Mouse (Mus musculus): Measurements from ENCODE around the gene Arhgap19. TPM values are rescaled to one million over a fixed set of nuclear protein-coding genes. Genes with fewer than 3 reads are reported as not detected.

Arhgap19 gene
- polyA plus RNA-seq, 1 experiment = 8.5 TPM

GRCm38 (mm10) chr19:41737657-41738428 lies 64.0 kb downstream of the Arhgap19 start:
- Histone ChIP-seq H3K36me3 (ENCODE audit: control insufficient read depth, insufficient read depth, low read length) (no peaks in the 10 kb centered on the region), H3K4me3 (ENCODE audit: extremely low read depth, insufficient read depth, insufficient read length) (no peak overlapping the region), H3K4me1 (ENCODE audit: control insufficient read depth, insufficient read depth, insufficient read length) (no peaks in the 10 kb centered on the region), H3K27me3 (ENCODE audit: control insufficient read depth, insufficient read depth, low read length) (0 out of 2 replicates have a peak, but pooled peaks cover 2% of the 10 kb centered on the region), H3K27ac (ENCODE audit: insufficient read depth, low read length) (no peak overlapping the region)
- no peak for DNase-seq (ENCODE audit: low read depth in 1 of 2, low spot score in 2 of 2)
- WGBS = 10% methylated on average over 18 of the region's 18 CpGs
- TF ChIP-seq CTCF (IDR thresholded peaks at IDR 0.05; ENCODE audit: extremely low read depth, insufficient read depth, insufficient read length, insufficient replicate concordance) = no peak
- TF ChIP-seq POLR2A (IDR thresholded peaks at IDR 0.05; ENCODE audit: low read depth, low read length) = no peak

- no peak for DNase-seq (ENCODE audit: low read depth in 1 of 2, low spot score in 2 of 2)
- H3K4me3 ChIP-seq (ENCODE audit: extremely low read depth, insufficient read depth, insufficient read length) = no peak overlapping the region
- no peak overlapping the region for H3K27ac ChIP-seq (ENCODE audit: insufficient read depth, low read length)
- H3K4me1 ChIP-seq (ENCODE audit: control insufficient read depth, insufficient read depth, insufficient read length) = no peaks in the 10 kb centered on the region
- H3K36me3 ChIP-seq (ENCODE audit: control insufficient read depth, insufficient read depth, low read length) = no peaks in the 10 kb centered on the region
- TF ChIP-seq POLR2A (IDR thresholded peaks at IDR 0.05; ENCODE audit: low read depth, low read length) = no peak
- no peak for TF ChIP-seq CTCF (IDR thresholded peaks at IDR 0.05; ENCODE audit: extremely low read depth, insufficient read depth, insufficient read length, insufficient replicate concordance)
- 44% methylated on average over 10 of the region's 10 CpGs for WGBS
- no peaks in the 10 kb centered on the region for H3K27me3 ChIP-seq (ENCODE audit: control insufficient read depth, insufficient read depth, low read length)
Measured at GRCm38 (mm10) chr19:41734685-41735084, 67.2 kb downstream of the Arhgap19 start.

- WGBS = 77% methylated on average over 2 of the region's 2 CpGs
Measured at GRCm38 (mm10) chr19:41725491-41725890, 76.4 kb downstream of the Arhgap19 start.

GRCm38 (mm10) chr19:41724831-41725470 lies 76.9 kb downstream of the Arhgap19 start:
- Histone ChIP-seq H3K27me3 (ENCODE audit: control insufficient read depth, insufficient read depth, low read length) (no peaks in the 10 kb centered on the region), H3K4me3 (ENCODE audit: extremely low read depth, insufficient read depth, insufficient read length) (no peak overlapping the region), H3K4me1 (ENCODE audit: control insufficient read depth, insufficient read depth, insufficient read length) (0 out of 2 replicates have a peak, but pooled peaks cover 4% of the 10 kb centered on the region), H3K36me3 (ENCODE audit: control insufficient read depth, insufficient read depth, low read length) (no peaks in the 10 kb centered on the region), H3K27ac (ENCODE audit: insufficient read depth, low read length) (no peak overlapping the region)
- 44% methylated on average over 9 of the region's 9 CpGs for WGBS
- no peak for TF ChIP-seq CTCF (IDR thresholded peaks at IDR 0.05; ENCODE audit: extremely low read depth, insufficient read depth, insufficient read length, insufficient replicate concordance)
- no peak for TF ChIP-seq POLR2A (IDR thresholded peaks at IDR 0.05; ENCODE audit: low read depth, low read length)
- no peak for DNase-seq (ENCODE audit: low read depth in 1 of 2, low spot score in 2 of 2)

More at GRCm38 (mm10) chr19:41725491-41725890, 76.4 kb downstream of the Arhgap19 start:
- no peaks in the 10 kb centered on the region for H3K36me3 ChIP-seq (ENCODE audit: control insufficient read depth, insufficient read depth, low read length)
- no peaks in the 10 kb centered on the region for H3K27me3 ChIP-seq (ENCODE audit: control insufficient read depth, insufficient read depth, low read length)
- H3K4me3 ChIP-seq (ENCODE audit: extremely low read depth, insufficient read depth, insufficient read length) = no peak overlapping the region
- no peak for DNase-seq (ENCODE audit: low read depth in 1 of 2, low spot score in 2 of 2)
- no peak for TF ChIP-seq CTCF (IDR thresholded peaks at IDR 0.05; ENCODE audit: extremely low read depth, insufficient read depth, insufficient read length, insufficient replicate concordance)
- TF ChIP-seq POLR2A (IDR thresholded peaks at IDR 0.05; ENCODE audit: low read depth, low read length) = no peak
- H3K4me1 ChIP-seq (ENCODE audit: control insufficient read depth, insufficient read depth, insufficient read length) = 0 out of 2 replicates have a peak, but pooled peaks cover 4% of the 10 kb centered on the region
- no peak overlapping the region for H3K27ac ChIP-seq (ENCODE audit: insufficient read depth, low read length)

GRCm38 (mm10) chr19:41723337-41723736 lies 78.5 kb downstream of the Arhgap19 start:
- Histone ChIP-seq H3K27me3 (ENCODE audit: control insufficient read depth, insufficient read depth, low read length) (no peaks in the 10 kb centered on the region), H3K4me3 (ENCODE audit: extremely low read depth, insufficient read depth, insufficient read length) (no peak overlapping the region), H3K36me3 (ENCODE audit: control insufficient read depth, insufficient read depth, low read length) (no peaks in the 10 kb centered on the region), H3K4me1 (ENCODE audit: control insufficient read depth, insufficient read depth, insufficient read length) (0 out of 2 replicates have a peak, but pooled peaks cover 4% of the 10 kb centered on the region), H3K27ac (ENCODE audit: insufficient read depth, low read length) (no peak overlapping the region)
- no peak for TF ChIP-seq POLR2A (IDR thresholded peaks at IDR 0.05; ENCODE audit: low read depth, low read length)
- no peak for TF ChIP-seq CTCF (IDR thresholded peaks at IDR 0.05; ENCODE audit: extremely low read depth, insufficient read depth, insufficient read length, insufficient replicate concordance)
- no peak for DNase-seq (ENCODE audit: low read depth in 1 of 2, low spot score in 2 of 2)
- 47% methylated on average over 2 of the region's 2 CpGs for WGBS

- no peaks in the 10 kb centered on the region for H3K4me1 ChIP-seq (ENCODE audit: control insufficient read depth, insufficient read depth, insufficient read length)
- no peak for DNase-seq (ENCODE audit: low read depth in 1 of 2, low spot score in 2 of 2)
- no peak overlapping the region for H3K4me3 ChIP-seq (ENCODE audit: extremely low read depth, insufficient read depth, insufficient read length)
- H3K36me3 ChIP-seq (ENCODE audit: control insufficient read depth, insufficient read depth, low read length) = no peaks in the 10 kb centered on the region
- H3K27ac ChIP-seq (ENCODE audit: insufficient read depth, low read length) = no peak overlapping the region
- H3K27me3 ChIP-seq (ENCODE audit: control insufficient read depth, insufficient read depth, low read length) = no peaks in the 10 kb centered on the region
- WGBS = 73% methylated on average over 8 of the region's 8 CpGs
- no peak for TF ChIP-seq POLR2A (IDR thresholded peaks at IDR 0.05; ENCODE audit: low read depth, low read length)
- TF ChIP-seq CTCF (IDR thresholded peaks at IDR 0.05; ENCODE audit: extremely low read depth, insufficient read depth, insufficient read length, insufficient replicate concordance) = no peak
Measured at GRCm38 (mm10) chr19:41719436-41719835, 82.4 kb downstream of the Arhgap19 start.

Other genes with a start within 250 kb of the Arhgap19 start
- gene Gm340, start 219.7 kb downstream of the Arhgap19 start, polyA plus RNA-seq (2012; rRNA removed) = 1.6 and 1.9 TPM in 2 replicates
- gene Slit1, start 58.4 kb downstream of the Arhgap19 start, polyA plus RNA-seq (2012; rRNA removed) = 0.66 and 0.78 TPM in 2 replicates
- gene Frat1, start 27.9 kb upstream of the Arhgap19 start, polyA plus RNA-seq (2012; rRNA removed) = 7.6 and 12.7 TPM in 2 replicates
- gene Frat2, start 46.1 kb upstream of the Arhgap19 start, polyA plus RNA-seq (2012; rRNA removed) = 7.6 and 14.4 TPM in 2 replicates
- gene Rrp12, start 94.1 kb upstream of the Arhgap19 start, polyA plus RNA-seq (2012; rRNA removed) = 7.0 and 9.2 TPM in 2 replicates
- 62.8 and 96.9 TPM in 2 replicates for gene Pgam1, start 109.9 kb upstream of the Arhgap19 start, polyA plus RNA-seq (2012; rRNA removed)
- 10.5 and 11.0 TPM in 2 replicates for gene Exosc1, start 131.4 kb upstream of the Arhgap19 start, polyA plus RNA-seq (2012; rRNA removed)
- 68.0 and 74.0 TPM in 2 replicates for gene Zdhhc16, start 131.4 kb upstream of the Arhgap19 start, polyA plus RNA-seq (2012; rRNA removed)
- gene Mms19, start 179.1 kb upstream of the Arhgap19 start, polyA plus RNA-seq (2012; rRNA removed) = 64.6 and 68.5 TPM in 2 replicates
- gene Ubtd1, start 179.7 kb upstream of the Arhgap19 start, polyA plus RNA-seq (2012; rRNA removed) = 18.6 and 19.3 TPM in 2 replicates
- 6.3 and 6.8 TPM in 2 replicates for gene Ankrd2, start 234.0 kb upstream of the Arhgap19 start, polyA plus RNA-seq (2012; rRNA removed)
- gene Hoga1, start 243.6 kb upstream of the Arhgap19 start, polyA plus RNA-seq (2012; rRNA removed) = 1.6 and 2.0 TPM in 2 replicates

Data from spleen, adult 2 months (tissue).